In genomic region chr4:116555413-116556300, GRCm38 (mm10) we compare ENCODE assay signal across 8 mouse cellular contexts. TPM values are rescaled to one million over a fixed set of nuclear protein-coding genes. Genes with fewer than 3 reads are reported as not detected.
A peak's percentile ranks its signal among the peaks of the same experiment; 100 is the strongest.
DNase-seq lines count a peak whose midpoint lies in the region; TF ChIP-seq lines count a peak whose summit lies in the region.

Gene Tmem69 (minus strand): TSS chr4:116555936.

- H3K27ac ChIP-seq in gastrocnemius, adult 2 months, result peak within 1 kb of the TSS; percentile 98

- DNase-seq in ZHBTc4 (ENCODE audit: low read depth, low spot score), result peak; percentile 87
- peak; percentile 56 to 71 for DNase-seq in cerebellum, postnatal 4 days (ENCODE audit: low spot score in 2 of 2)
- DNase-seq in gastrocnemius, adult 2 months, result peak; percentile 78
- peak; percentile 74 for DNase-seq in hindlimb bud, embryonic 11.5 days (ENCODE audit: extremely low spot score, low read depth, low spot score)
- peak; percentile 64 to 72 for DNase-seq in left cerebral cortex, adult 8-10 months (ENCODE audit: low spot score in 2 of 2)
- peak; percentile 88 for DNase-seq in right cerebral cortex, postnatal 10 days (ENCODE audit: low spot score in 2 of 2)
- DNase-seq in urinary bladder, postnatal 4 days (ENCODE audit: low spot score in 2 of 2), result peak; percentile 61 to 67

- H3K27me3 ChIP-seq in megakaryocyte, embryonic 14.5 days (replicated peaks), result no peaks in the 10 kb centered on the region

- TF ChIP-seq CTCF in gastrocnemius, adult 2 months (IDR thresholded peaks at IDR 0.05), result no peak

- H3K4me1 ChIP-seq in megakaryocyte, embryonic 14.5 days, result peaks cover 12% of the 10 kb centered on the region

- intact Hi-C loops in gastrocnemius, adult 2 months (cut with DNase I), result loop anchor here (5.0 kb wide), 1 partner anchor 48 kb away; the partner anchor contains the start of gene Ipp

- no peaks in the 10 kb centered on the region for H3K9me3 ChIP-seq in megakaryocyte, embryonic 14.5 days

- H3K36me3 ChIP-seq in megakaryocyte, embryonic 14.5 days (replicated peaks; ENCODE audit: low read length), result peaks cover 31% of the 10 kb centered on the region

- peak within 1 kb of the TSS; percentile 99 for H3K4me3 ChIP-seq in gastrocnemius, adult 2 months
- H3K4me3 ChIP-seq in megakaryocyte, embryonic 14.5 days (replicated peaks), result peak within 1 kb of the TSS; percentile 99

RNA-seq across cellular contexts. Expression of gene Tmem69, which starts in this region (rescaled TPM):
- 10 to 100 TPM; 14.7 to 20.8 TPM for total RNA-seq in gastrocnemius, adult 2 months (2021)
- 10 to 100 TPM; 10.1 to 12.8 (median 12.0) TPM for total RNA-seq in left cerebral cortex, adult 8-10 months (2022)
- polyA plus RNA-seq in megakaryocyte, embryonic 14.5 days (2012; ENCODE audit: insufficient read depth, low replicate concordance), result 0.93 TPM in 1 of 2 replicates, not detected in the other

Comparison
In these comparisons a context has a peak if more than half of its experiments do, and no peak if none do; other contexts are left out.
1. Peak in every context shown above with its lines: DNase-seq, H3K4me3 ChIP-seq and H3K27ac ChIP-seq.